Mouse (Mus musculus) hindbrain, postnatal 0 days (tissue): ENCODE data around the gene Tgm4. TPM values are rescaled to one million over a fixed set of nuclear protein-coding genes. Genes with fewer than 3 reads are reported as not detected.

ENCODE experiments used
- ATAC-seq: fragments of 200-750 bp; cut with Nextera tagmentation; 2 replicates; pipeline ENCODE4 v1.8.0; 2017; ENCODE audit warnings: mild to moderate bottlenecking, moderate TSS enrichment, moderate library complexity
- DNase-seq: peaks from one replicate; pipeline ENCODE4 v3.0.0-alpha.2; 2015; ENCODE audit warnings: low spot score
- H3K27ac ChIP-seq: fragments of 300-500 bp; sonication (generic); 2 replicates; pipeline ENCODE4 v1.5.1; 2014; ENCODE audit warnings: mild to moderate bottlenecking
- H3K27me3 ChIP-seq: fragments of 300-500 bp; sonication (generic); 2 replicates; pipeline ENCODE4 v1.6.1; 2014; ENCODE audit warnings: low read length, mixed read lengths; ENCODE audit not compliant: insufficient read depth
- H3K36me3 ChIP-seq: fragments of 300-500 bp; sonication (generic); 2 replicates; pipeline ENCODE4 v1.6.1; 2014; ENCODE audit warnings: low read length, mixed read lengths; ENCODE audit not compliant: insufficient read depth
- H3K4me1 ChIP-seq: fragments of 300-500 bp; sonication (generic); 2 replicates; pipeline ENCODE4 v1.6.1; 2014; ENCODE audit warnings: antibody characterized with exemption, low read length, mixed read lengths; ENCODE audit not compliant: insufficient read depth
- H3K4me2 ChIP-seq: fragments of 300-500 bp; sonication (generic); 2 replicates; pipeline ENCODE4 v1.6.1; 2014; ENCODE audit warnings: low read depth, mild to moderate bottlenecking, low read length, moderate library complexity, mixed read lengths
- H3K4me3 ChIP-seq: fragments of 300-500 bp; sonication (generic); 2 replicates; pipeline ENCODE4 v1.5.1; 2014; ENCODE audit warnings: low read length
- H3K9ac ChIP-seq: fragments of 300-500 bp; sonication (generic); replicated peaks from 2 replicates; pipeline ENCODE4 v1.6.1; 2014; ENCODE audit warnings: mild to moderate bottlenecking, low read length, moderate library complexity, mixed read lengths
- H3K9me3 ChIP-seq: fragments of 300-500 bp; sonication (generic); 2 replicates; pipeline ENCODE4 v1.6.1; 2016; ENCODE audit warnings: low read length, mixed read lengths
- CTCF ChIP-seq: IDR thresholded peaks from 2 replicates; pipeline ENCODE4 v1.5.1; 2016; ENCODE audit warnings: antibody characterized with exemption, control low read depth, low read depth
- WGBS: fragments of 180-500 bp; shearing (Covaris S2); extraction: QIAGEN DNeasy Blood & Tissue Kit; methylation state at CpG from one replicate; pipeline ENCODE4 v1.1.7; 2014; 5-methylcytosine and 5-hydroxymethylcytosine counted together
- polyA plus RNA-seq: library from polyadenylated mRNA; unstranded; fragments of >200 nt; fragmentation: Nextera tagmentation; extraction: Ambion mirVana; gene quantifications from 2 replicates; pipeline ENCODE4 v1.2.1, GENCODE M21; 2015
- total RNA-seq: library from RNA; depleted of rRNA; stranded (reverse); fragments of >200 nt; gene quantifications from 2 replicates; pipeline ENCODE4 v1.2.3, GENCODE M21; 2014

Gene Tgm4
- total and polyA plus RNA-seq, 2 experiments from 2014 or later, result 0.10 to 0.45 TPM

DNA sequence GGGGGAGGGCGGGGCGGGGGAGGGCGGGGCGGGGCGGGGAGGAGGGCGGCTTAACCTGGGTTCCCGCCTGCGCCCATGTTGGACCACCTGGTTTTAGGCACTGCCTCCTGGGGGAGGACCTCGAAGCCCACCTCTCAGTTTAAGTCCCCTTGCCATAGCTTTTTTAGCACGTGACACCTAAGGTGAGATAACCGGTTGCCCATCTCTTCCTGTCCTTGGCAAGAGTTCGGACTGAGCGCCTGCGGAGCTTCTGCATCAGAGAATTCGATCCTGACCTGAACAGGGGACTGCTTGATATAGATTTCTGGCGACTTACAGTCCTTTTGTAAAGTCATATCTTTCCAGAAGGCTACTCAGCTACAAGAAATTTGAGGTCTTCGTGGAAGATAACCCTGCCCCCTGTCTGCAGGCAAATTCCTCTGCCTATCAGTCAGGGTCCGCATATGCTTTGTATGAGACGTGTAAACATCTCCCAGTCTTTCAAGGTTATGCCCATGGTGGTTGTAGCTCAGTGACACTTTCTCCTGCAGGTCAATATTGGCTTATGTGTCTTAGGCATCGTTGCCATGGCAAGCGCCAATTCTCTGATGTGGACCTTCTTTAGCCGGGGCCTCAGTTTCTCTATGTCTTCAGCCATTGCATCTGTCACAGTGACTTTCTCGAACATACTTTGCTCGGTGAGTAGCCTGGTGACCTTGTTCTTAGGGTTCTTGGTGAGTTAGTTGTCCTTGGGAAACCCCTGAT lies 12.7 kb upstream of the Tgm4 start:
- no peaks in the 10 kb centered on the region for H3K36me3 ChIP-seq
- ATAC-seq (no peak), DNase-seq (peak; percentile 25)
- H3K9ac ChIP-seq, result peak overlapping the region; percentile 79; the same call in 1 of the 2 replicates
- H3K27me3 ChIP-seq, result no peaks in the 10 kb centered on the region
- no peaks in the 10 kb centered on the region for H3K9me3 ChIP-seq
- peak; percentile 41; the same call in 1 of the 2 replicates for TF ChIP-seq CTCF
- peak overlapping the region; percentile 77 for H3K4me3 ChIP-seq
- H3K4me1 ChIP-seq, result peaks cover 6% of the 10 kb centered on the region
- H3K4me2 ChIP-seq, result peak overlapping the region; percentile 87
- 36% methylated on average over 19 of the region's 24 CpGs for WGBS
- H3K27ac ChIP-seq, result peak overlapping the region; percentile 85

DNA sequence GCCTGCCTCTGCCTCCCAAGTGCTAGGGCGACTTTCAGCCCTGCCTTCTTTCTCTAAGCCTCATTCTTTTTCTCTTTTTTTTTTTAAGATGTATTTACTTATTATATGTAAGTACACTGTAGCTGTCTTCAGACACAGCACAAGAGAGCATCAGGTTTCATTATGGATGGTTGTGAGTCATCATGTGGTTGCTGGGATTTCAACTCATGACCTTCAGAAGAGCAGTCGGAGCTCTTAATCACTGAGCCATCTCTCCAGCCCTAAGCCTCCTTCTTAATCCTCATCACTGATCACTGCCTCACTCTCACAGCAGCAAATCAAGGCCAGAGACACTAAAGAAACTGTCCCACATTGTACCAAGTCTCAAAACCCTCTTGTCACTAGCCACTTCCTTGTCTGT lies 10.3 kb upstream of the Tgm4 start:
- no peak for ATAC-seq
- H3K27ac ChIP-seq, result no peak overlapping the region
- no peaks in the 10 kb centered on the region for H3K36me3 ChIP-seq
- DNase-seq, result no peak
- no peak overlapping the region for H3K4me2 ChIP-seq
- WGBS, result 83% methylated on average over 2 of the region's 2 CpGs
- no peaks in the 10 kb centered on the region for H3K27me3 ChIP-seq
- H3K4me1 ChIP-seq, result peaks cover 6% of the 10 kb centered on the region
- no peak overlapping the region for H3K9ac ChIP-seq
- no peak for TF ChIP-seq CTCF
- H3K4me3 ChIP-seq, result no peak overlapping the region
- H3K9me3 ChIP-seq, result no peaks in the 10 kb centered on the region

DNA sequence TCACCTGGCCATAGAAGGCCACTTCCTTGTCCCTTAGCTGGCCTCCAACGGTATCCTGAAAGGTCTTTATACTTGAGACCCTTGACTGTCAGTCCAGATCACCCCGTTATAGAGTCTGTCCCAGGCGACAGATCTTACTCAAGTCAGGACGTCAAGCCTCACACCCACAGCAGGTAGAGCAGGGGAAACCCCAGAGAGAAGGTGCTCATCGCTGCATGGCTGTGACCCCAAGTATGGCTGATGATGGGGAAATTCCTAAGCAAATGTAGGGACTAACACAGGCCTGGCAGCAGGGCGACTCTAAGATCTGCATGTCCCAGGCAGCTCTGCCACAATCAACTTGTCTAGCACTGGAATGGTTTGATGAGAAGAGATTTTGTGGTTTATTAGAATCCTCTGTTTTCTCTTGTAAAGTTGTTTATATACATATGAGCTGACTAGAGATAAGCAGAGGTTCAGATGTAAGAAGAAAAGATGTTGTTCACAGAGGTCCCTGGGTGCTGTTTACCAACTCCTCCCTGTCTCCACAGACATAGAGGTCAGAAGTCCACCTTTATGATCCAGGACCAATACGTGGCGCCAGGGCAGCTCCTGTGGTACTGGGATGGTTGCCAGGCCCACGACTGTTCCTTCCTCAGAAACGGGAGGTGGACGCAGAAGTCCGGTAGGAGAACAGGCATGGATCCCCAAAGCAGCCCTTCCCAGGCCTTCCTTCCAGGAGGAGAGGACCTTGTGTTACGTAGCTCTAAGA lies 2.9 kb upstream of the Tgm4 start:
- H3K27me3 ChIP-seq, result no peaks in the 10 kb centered on the region
- no peak for ATAC-seq
- H3K4me1 ChIP-seq, result no peaks in the 10 kb centered on the region
- H3K9me3 ChIP-seq, result no peaks in the 10 kb centered on the region
- H3K9ac ChIP-seq, result no peak overlapping the region
- no peaks in the 10 kb centered on the region for H3K36me3 ChIP-seq
- no peak overlapping the region for H3K27ac ChIP-seq
- H3K4me3 ChIP-seq, result no peak overlapping the region
- H3K4me2 ChIP-seq, result no peak overlapping the region
- WGBS, result 79% methylated on average over 13 of the region's 13 CpGs
- no peak for TF ChIP-seq CTCF
- no peak for DNase-seq

DNA sequence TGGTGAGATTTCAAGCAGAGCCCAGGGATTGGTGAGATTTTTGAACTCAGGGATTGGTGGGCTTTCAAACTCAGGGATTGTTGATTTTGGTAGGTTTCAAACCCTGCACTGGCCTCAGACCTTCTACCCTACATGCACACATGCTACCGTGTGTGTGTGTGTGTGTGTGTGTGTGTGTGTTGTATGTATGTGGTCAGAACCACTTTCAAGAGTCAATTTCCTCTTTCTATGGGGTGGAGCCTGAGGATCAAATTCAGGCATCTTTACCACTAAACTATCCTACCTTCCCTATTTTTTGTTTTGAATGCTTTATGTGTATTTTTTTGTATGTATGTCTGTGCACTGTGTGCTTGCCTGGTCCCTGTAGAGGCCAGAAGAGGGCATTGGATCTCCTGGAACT lies 13.1 kb downstream of the Tgm4 start:
- Histone ChIP-seq H3K4me2 (no peak overlapping the region), H3K27me3 (no peaks in the 10 kb centered on the region), H3K4me3 (no peak overlapping the region), H3K9ac (no peak overlapping the region), H3K36me3 (no peaks in the 10 kb centered on the region), H3K9me3 (no peaks in the 10 kb centered on the region), H3K4me1 (no peaks in the 10 kb centered on the region), H3K27ac (no peak overlapping the region)
- ATAC-seq (no peak), DNase-seq (no peak)
- no peak for TF ChIP-seq CTCF
- 86% methylated on average over 1 of the region's 1 CpGs for WGBS

DNA sequence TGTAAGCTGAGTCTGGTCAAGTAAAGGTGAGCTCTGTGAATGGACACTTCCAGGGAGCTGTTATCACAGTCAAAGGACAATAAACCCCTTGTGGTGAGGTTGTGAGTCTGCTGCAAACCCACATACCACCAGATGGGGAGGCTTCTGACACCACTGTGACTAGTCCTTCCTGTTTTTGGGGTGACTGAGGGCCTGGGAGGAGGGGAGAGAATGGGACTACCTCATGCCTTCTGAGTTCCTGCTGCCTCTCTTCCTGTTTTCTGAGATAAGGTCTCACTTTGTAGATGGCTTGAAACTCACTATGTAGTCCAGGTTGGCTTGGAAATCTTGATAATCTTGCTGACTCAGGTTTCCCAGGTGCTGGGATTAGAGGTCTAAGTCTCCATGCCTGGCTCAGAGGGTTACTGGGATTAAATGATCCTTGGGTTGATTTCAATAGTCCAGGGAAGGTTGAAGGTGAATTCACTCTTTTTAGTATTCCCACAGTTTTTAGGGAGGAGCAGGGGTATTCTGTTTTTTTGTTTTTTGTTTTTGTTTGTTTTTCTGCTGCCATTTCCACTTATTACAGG lies 24.3 kb downstream of the Tgm4 start:
- H3K4me3 ChIP-seq, result no peak overlapping the region
- no peaks in the 10 kb centered on the region for H3K36me3 ChIP-seq
- H3K27me3 ChIP-seq, result no peaks in the 10 kb centered on the region
- ATAC-seq (no peak), DNase-seq (no peak)
- TF ChIP-seq CTCF, result no peak
- no peak overlapping the region for H3K9ac ChIP-seq
- H3K4me1 ChIP-seq, result no peaks in the 10 kb centered on the region
- H3K9me3 ChIP-seq, result no peaks in the 10 kb centered on the region
- no peak overlapping the region for H3K27ac ChIP-seq
- H3K4me2 ChIP-seq, result no peak overlapping the region

DNA sequence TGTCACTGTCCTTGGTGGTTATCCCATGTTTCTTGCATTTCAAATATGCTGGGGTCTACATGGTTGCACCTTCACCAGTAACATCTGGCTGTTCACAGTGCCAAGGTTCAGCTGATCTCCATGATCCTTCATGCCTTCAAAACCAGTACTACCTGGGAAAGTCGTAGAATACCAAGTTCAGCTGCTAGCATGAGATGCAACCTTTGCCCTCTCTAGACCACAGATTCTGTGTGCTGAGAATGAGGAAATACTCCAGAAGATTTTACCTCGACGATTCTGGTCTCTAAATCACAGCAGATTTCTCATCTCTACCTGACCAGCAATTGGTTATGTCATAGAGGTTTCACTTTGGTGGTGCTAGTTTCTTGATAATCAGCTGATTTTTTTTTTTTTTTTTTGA lies 25.6 kb downstream of the Tgm4 start:
- Histone ChIP-seq H3K27me3 (no peaks in the 10 kb centered on the region), H3K36me3 (no peaks in the 10 kb centered on the region), H3K4me2 (no peak overlapping the region), H3K27ac (no peak overlapping the region), H3K9ac (no peak overlapping the region), H3K9me3 (no peaks in the 10 kb centered on the region), H3K4me3 (no peak overlapping the region), H3K4me1 (no peaks in the 10 kb centered on the region)
- no peak for DNase-seq
- no peak for ATAC-seq
- no peak for TF ChIP-seq CTCF
- WGBS, result 93% methylated on average over 3 of the region's 3 CpGs
